Mouse (Mus musculus) E14TG2a.4 (cell line): ENCODE measurements at regions not wholly inside any gene's neighbourhood (a gene's known extent, or its start where the extent isn't known, plus 50 kb on each side); places are given as distances from the start of the nearest gene placed in this dataset.

Source experiments
- CTCF ChIP-seq: conservative IDR thresholded peaks from 2 replicates; pipeline ENCODE4 v1.5.1; 2014; ENCODE audit warnings: low read length
- NANOG ChIP-seq: IDR thresholded peaks from 2 replicates; pipeline ENCODE4 v1.6.1; 2014; ENCODE audit warnings: borderline replicate concordance, low read length, mixed read lengths

DNA sequence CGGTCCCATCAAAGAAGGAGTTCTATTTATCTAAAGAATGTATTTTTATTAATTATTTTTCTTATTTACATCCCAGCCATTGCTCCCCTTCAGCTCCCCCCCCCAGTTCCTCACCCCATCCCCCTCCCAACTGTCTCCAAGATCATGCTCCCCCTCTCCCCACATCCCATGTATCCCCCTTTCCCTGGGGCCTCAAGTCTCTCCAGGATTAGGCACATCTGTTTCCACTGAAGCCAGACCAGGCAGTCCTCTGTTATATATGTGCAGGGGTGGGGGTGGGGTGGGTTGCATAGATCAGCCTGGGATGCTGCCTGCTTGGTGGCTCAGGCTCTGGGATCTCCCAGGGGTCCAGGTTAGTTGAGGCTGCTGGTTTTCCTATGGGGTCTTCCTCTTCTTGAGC lies 316.8 kb upstream of the Pappa start:
- TF ChIP-seq CTCF (no peak), NANOG (no peak)
